Mouse (Mus musculus): ENCODE results near the gene Hecw2.

- TF ChIP-seq EP300 (IDR thresholded peaks at IDR 0.05) (no peak), CTCF (IDR thresholded peaks at IDR 0.05) (no peak)
These were observed 47.8 kb upstream of the Hecw2 start for GRCm38 (mm10) chr1:54242722-54243121.
